Mouse (Mus musculus) brain, embryonic 14.5 days (tissue): Measurements from ENCODE around the gene Gpbar1. TPM values are rescaled to one million over a fixed set of nuclear protein-coding genes. Genes with fewer than 3 reads are reported as not detected.

Experiments used
- DNase-seq: peaks from one replicate; pipeline ENCODE4 v3.0.0-alpha.2; 2011; ENCODE audit warnings: low read depth
- CTCF ChIP-seq: fragments of 200-500 bp; IDR thresholded peaks from 2 replicates; pipeline ENCODE4 v1.5.1; 2012; ENCODE audit warnings: inconsistent platforms, mild to moderate bottlenecking, moderate library complexity, borderline replicate concordance; ENCODE audit not compliant: insufficient read depth, insufficient read length; ENCODE audit errors: extremely low read depth
- POLR2A ChIP-seq: fragments of 200-500 bp; IDR thresholded peaks from 2 replicates; pipeline ENCODE4 v1.6.1; 2012; ENCODE audit warnings: mild to moderate bottlenecking, inconsistent platforms, borderline replicate concordance; ENCODE audit not compliant: poor library complexity, insufficient read depth, insufficient read length, severe bottlenecking; ENCODE audit errors: extremely low read depth
- polyA plus RNA-seq: library from polyadenylated mRNA; depleted of rRNA; stranded (reverse); fragments of >200 nt; gene quantifications from 2 replicates; pipeline ENCODE4 v1.2.3, GENCODE M21; 2012

The Gpbar1 gene
- polyA plus RNA-seq, 1 experiment: 0.15 TPM

- no peak for DNase-seq
- TF ChIP-seq CTCF (no peak), POLR2A (no peak)
These were observed 29.6 kb upstream of the Gpbar1 start for GRCm38 (mm10) chr1:74248799-74249198.

- DNase-seq: no peak
- TF ChIP-seq POLR2A (no peak), CTCF (no peak)
These were observed 28.9 kb upstream of the Gpbar1 start for GRCm38 (mm10) chr1:74249331-74249980.

GRCm38 (mm10) chr1:74250096-74250495 lies 28.3 kb upstream of the Gpbar1 start:
- TF ChIP-seq POLR2A: no peak
- no peak for TF ChIP-seq CTCF

GRCm38 (mm10) chr1:74255704-74256345 lies 22.5 kb upstream of the Gpbar1 start:
- TF ChIP-seq CTCF: no peak
- TF ChIP-seq POLR2A: no peak
- no peak for DNase-seq

More at GRCm38 (mm10) chr1:74250096-74250495, 28.3 kb upstream of the Gpbar1 start:
- DNase-seq: no peak

GRCm38 (mm10) chr1:74256782-74257181 lies 21.6 kb upstream of the Gpbar1 start:
- no peak for DNase-seq
- TF ChIP-seq POLR2A: no peak
- TF ChIP-seq CTCF: no peak

- DNase-seq: no peak
- TF ChIP-seq POLR2A (no peak), CTCF (no peak)
These were observed 15.8 kb upstream of the Gpbar1 start for GRCm38 (mm10) chr1:74262510-74262909.

- DNase-seq: no peak
- TF ChIP-seq POLR2A (no peak), CTCF (no peak)
These were observed 9.6 kb upstream of the Gpbar1 start for GRCm38 (mm10) chr1:74268750-74269149.

- TF ChIP-seq POLR2A (no peak), CTCF (no peak)
- DNase-seq: no peak
These were observed 6.7 kb upstream of the Gpbar1 start for GRCm38 (mm10) chr1:74271659-74272058.

GRCm38 (mm10) chr1:74275015-74275414 lies 3.3 kb upstream of the Gpbar1 start:
- DNase-seq: no peak
- no peak for TF ChIP-seq CTCF
- TF ChIP-seq POLR2A: no peak

GRCm38 (mm10) chr1:74277041-74277440 lies 1.3 kb upstream of the Gpbar1 start:
- TF ChIP-seq POLR2A (no peak), CTCF (no peak)
- DNase-seq: no peak

- no peak for TF ChIP-seq POLR2A
- no peak for TF ChIP-seq CTCF
- no peak for DNase-seq
These were observed 340 bp upstream of the Gpbar1 start for GRCm38 (mm10) chr1:74277883-74278537.
